Mouse (Mus musculus): ENCODE data around the gene Defb5.
"Not testable (repeated sequence)": the region's sequence is repeated elsewhere in the genome, so short reads cannot be mapped to it uniquely, and the experiment has no call there.

The Defb5 gene

DNA sequence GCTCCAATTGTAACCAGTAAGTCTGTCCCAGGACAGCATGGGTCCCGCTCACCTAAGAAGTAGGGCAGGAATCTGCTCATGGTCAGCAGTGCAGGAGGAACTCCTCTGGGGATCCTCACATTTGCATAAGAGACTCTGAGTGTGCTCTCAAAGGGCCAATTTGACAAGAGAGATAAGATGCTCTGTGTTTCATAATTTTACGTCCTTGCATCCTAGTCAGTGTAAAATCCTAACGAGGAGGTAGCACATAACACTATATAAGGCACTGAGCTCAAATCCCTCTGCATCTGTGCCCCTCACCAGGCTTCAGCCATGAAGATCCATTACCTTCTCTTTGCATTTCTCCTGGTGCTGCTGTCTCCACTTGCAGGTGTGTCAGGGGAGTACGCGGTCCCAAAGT is at the start of gene Defb5:
Defb5 (plus strand) TSS at position 301 of the 400 bp plus-strand sequence.
- DNase-seq (ENCODE audit: low spot score), result no peak

GRCm38 (mm10) chr8:19225161-19225560 is 22.2 kb upstream of the Defb5 start, which contains the start of gene Defb6:
Defb6 (plus strand) TSS chr8:19225478.
- no peak for DNase-seq (ENCODE audit: low spot score)

DNA sequence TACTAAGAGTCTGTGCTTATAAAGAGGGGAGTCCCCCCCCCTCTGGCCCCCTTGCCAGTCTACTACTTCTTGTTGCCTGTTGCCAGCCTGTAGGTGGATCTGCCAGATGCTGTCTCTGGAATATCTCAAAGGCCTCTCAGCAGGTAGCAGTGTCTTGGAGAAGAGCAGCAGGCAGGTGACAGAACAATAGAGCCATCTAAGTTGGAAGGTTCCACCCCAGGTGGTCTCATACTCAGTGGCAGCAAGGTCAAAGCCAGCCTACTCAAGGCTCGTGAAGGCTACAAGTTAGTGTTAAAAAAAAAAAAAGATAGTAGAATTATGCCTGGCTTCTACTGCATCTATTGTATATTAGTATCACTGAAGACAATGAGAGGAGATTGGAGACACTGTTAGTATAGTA is 9.3 kb upstream of the Defb5 start:
- no peak for DNase-seq (ENCODE audit: low spot score)

DNA sequence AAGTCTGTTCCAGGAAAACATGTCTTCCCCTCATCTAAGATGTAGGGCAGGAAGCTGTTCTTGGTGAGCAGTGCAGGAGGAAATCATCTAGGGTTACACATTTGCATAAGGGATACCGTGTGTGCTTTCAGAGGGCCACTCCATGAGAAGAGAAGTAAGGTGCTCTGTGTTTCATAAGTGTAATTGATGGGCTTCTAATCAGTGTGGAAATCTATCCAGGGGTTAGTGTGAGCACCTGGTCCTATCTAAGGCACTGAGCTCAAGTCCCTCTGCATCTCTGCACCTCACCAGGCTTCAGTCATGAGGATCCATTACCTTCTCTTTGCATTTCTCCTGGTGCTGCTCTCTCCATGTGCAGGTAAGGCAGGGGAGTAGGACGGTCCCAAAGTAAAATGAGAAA is 7.8 kb upstream of the Defb5 start, which contains the start of gene Defb46:
Defb46 (plus strand) TSS at position 301 of the 400 bp plus-strand sequence.
- no peak for DNase-seq (ENCODE audit: low spot score)

- no peak for DNase-seq (ENCODE audit: low spot score)
Measured at GRCm38 (mm10) chr8:19258136-19258535, 10.8 kb downstream of the Defb5 start.

DNA sequence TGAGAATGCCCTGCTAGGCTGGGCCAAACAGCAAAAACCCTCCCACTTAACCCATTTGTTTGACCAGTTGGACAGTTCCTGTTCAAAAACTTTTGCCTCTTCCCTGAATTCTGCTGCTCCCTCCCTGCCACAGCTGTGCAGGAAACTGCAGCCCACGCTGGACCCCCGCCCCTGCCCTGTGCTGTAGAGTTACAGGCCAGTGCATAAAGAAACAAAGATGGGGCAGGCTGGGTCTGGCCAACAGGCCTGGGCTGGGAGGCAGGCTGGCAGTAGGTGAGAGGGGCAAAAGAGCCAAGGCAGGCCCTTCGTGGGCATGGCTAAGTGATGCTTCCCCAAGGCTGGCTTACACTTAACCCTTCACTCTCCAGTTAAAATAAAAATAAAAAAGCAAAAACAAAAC is 12.3 kb downstream of the Defb5 start:
- no peak for DNase-seq (ENCODE audit: low spot score)

DNA sequence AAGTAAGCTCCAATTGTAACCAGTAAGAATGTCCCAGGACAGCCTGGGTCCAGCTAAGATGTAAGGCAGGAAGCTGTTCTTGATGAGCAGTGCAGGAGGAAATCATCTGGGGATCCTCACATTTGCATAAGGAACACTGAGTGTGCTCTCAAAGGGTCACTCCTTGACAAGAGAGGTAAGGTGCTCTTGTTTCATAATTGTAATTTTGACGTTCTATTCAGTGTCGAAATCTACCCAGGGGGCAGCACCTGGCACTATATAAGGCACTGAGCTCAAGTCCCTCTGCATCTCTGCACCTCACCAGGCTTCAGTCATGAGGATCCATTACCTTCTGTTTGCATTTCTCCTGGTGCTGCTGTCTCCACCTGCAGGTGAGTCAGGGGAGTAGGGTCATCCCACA is 45.7 kb downstream of the Defb5 start, which contains the start of gene Defb3:
Defb3 (plus strand) TSS at position 301 of the 400 bp plus-strand sequence.
- not testable (repeated sequence) for DNase-seq (ENCODE audit: low spot score)

- DNase-seq (ENCODE audit: low spot score), result not testable (repeated sequence)
Measured at GRCm38 (mm10) chr8:19298361-19298760, 51.0 kb downstream of the Defb5 start.

Data from retina, embryonic 14.5 days (tissue).